Mouse (Mus musculus): ENCODE measurements around the gene Gm4340. TPM values are rescaled to one million over a fixed set of nuclear protein-coding genes. Genes with fewer than 3 reads are reported as not detected.

Gm4340 gene
- not detected in 2 replicates for polyA plus RNA-seq (2021; fragmentation: Nextera tagmentation)
- long read RNA-seq, experiment 1 = 0 reads
- long read RNA-seq, experiment 2 = 0 reads

DNA sequence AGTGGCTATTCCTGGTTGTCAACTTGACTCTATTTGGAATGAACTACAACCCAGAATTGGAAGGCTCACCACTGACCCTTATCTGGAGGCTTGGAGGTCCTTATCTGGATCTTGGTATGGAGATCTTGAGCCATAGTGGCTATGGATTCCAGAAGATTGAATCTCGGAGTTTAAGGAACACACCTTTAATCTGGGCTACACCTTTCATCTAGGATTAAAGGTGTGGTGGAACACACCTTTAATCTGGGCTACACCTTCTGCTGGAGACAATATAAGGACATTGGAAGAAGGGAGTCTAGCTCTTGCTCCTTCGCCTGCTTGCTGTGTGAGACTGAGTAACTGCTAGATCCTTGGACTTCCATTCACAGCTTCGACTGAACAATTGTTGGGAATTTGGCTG is at the start of gene Gm4340:
Gene Gm4340 (plus strand): TSS at position 301 of the 400 bp plus-strand sequence.

DNA sequence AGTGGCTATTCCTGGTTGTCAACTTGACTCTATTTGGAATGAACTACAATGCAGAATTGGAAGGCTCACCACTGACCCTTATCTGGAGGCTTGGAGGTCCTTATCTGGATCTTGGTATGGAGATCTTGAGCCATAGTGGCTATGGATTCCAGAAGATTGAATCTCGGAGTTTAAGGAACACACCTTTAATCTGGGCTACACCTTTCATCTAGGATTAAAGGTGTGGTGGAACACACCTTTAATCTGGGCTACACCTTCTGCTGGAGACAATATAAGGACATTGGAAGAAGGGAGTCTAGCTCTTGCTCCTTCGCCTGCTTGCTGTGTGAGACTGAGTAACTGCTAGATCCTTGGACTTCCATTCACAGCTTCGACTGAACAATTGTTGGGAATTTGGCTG is 42.6 kb upstream of the Gm4340 start, which contains the start of gene Gm6763:
Gene Gm6763 (plus strand): TSS at position 301 of the 400 bp plus-strand sequence.

DNA sequence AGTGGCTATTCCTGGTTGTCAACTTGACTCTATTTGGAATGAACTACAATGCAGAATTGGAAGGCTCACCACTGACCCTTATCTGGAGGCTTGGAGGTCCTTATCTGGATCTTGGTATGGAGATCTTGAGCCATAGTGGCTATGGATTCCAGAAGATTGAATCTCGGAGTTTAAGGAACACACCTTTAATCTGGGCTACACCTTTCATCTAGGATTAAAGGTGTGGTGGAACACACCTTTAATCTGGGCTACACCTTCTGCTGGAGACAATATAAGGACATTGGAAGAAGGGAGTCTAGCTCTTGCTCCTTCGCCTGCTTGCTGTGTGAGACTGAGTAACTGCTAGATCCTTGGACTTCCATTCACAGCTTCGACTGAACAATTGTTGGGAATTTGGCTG is 34.1 kb upstream of the Gm4340 start, which contains the start of gene Gm8764:
Gene Gm8764 (plus strand): TSS at position 301 of the 400 bp plus-strand sequence.

DNA sequence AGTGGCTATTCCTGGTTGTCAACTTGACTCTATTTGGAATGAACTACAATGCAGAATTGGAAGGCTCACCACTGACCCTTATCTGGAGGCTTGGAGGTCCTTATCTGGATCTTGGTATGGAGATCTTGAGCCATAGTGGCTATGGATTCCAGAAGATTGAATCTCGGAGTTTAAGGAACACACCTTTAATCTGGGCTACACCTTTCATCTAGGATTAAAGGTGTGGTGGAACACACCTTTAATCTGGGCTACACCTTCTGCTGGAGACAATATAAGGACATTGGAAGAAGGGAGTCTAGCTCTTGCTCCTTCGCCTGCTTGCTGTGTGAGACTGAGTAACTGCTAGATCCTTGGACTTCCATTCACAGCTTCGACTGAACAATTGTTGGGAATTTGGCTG is 25.6 kb upstream of the Gm4340 start, which contains the start of gene Gm21304:
Gene Gm21304 (plus strand): TSS at position 301 of the 400 bp plus-strand sequence.

DNA sequence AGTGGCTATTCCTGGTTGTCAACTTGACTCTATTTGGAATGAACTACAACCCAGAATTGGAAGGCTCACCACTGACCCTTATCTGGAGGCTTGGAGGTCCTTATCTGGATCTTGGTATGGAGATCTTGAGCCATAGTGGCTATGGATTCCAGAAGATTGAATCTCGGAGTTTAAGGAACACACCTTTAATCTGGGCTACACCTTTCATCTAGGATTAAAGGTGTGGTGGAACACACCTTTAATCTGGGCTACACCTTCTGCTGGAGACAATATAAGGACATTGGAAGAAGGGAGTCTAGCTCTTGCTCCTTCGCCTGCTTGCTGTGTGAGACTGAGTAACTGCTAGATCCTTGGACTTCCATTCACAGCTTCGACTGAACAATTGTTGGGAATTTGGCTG is 17.1 kb upstream of the Gm4340 start, which contains the start of gene Gm21312:
Gene Gm21312 (plus strand): TSS at position 301 of the 400 bp plus-strand sequence.

DNA sequence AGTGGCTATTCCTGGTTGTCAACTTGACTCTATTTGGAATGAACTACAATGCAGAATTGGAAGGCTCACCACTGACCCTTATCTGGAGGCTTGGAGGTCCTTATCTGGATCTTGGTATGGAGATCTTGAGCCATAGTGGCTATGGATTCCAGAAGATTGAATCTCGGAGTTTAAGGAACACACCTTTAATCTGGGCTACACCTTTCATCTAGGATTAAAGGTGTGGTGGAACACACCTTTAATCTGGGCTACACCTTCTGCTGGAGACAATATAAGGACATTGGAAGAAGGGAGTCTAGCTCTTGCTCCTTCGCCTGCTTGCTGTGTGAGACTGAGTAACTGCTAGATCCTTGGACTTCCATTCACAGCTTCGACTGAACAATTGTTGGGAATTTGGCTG is 8.6 kb upstream of the Gm4340 start, which contains the start of gene Gm20765:
Gene Gm20765 (plus strand): TSS at position 301 of the 400 bp plus-strand sequence.

Other genes with a start within 250 kb of the Gm4340 start
- gene Gm21293, start 51.1 kb upstream of the Gm4340 start, polyA plus RNA-seq (2021; fragmentation: Nextera tagmentation) = not detected in 2 replicates
- gene Gm6763, start 42.5 kb upstream of the Gm4340 start, polyA plus RNA-seq (2021; fragmentation: Nextera tagmentation) = not detected in 2 replicates
- not detected in 2 replicates for gene Gm8764, start 34.0 kb upstream of the Gm4340 start, polyA plus RNA-seq (2021; fragmentation: Nextera tagmentation)
- gene Gm21304, start 25.5 kb upstream of the Gm4340 start, polyA plus RNA-seq (2021; fragmentation: Nextera tagmentation) = not detected in 2 replicates
- not detected in 2 replicates for gene Gm21312, start 17.0 kb upstream of the Gm4340 start, polyA plus RNA-seq (2021; fragmentation: Nextera tagmentation)
- not detected in 2 replicates for gene Gm20765, start 8.5 kb upstream of the Gm4340 start, polyA plus RNA-seq (2021; fragmentation: Nextera tagmentation)

Measured in left cerebral cortex, adult 6 months (tissue).